Mouse (Mus musculus): ENCODE results near the gene Dnajc30.
"Not testable (repeated sequence)": the region's sequence is repeated elsewhere in the genome, so short reads cannot be mapped to it uniquely, and the experiment has no call there.

Gene Dnajc30

GRCm38 (mm10) chr5:135063629-135064381, at the start of gene Dnajc30:
Dnajc30 (plus strand) TSS chr5:135064202.
- DNase-seq (ENCODE audit: extremely low read depth, low read depth): peak; percentile 87

GRCm38 (mm10) chr5:135015497-135015896, 48.5 kb upstream of the Dnajc30 start:
- DNase-seq (ENCODE audit: extremely low read depth, low read depth): peak; percentile 51

GRCm38 (mm10) chr5:135016224-135016759, 47.7 kb upstream of the Dnajc30 start:
- no peak for DNase-seq (ENCODE audit: extremely low read depth, low read depth)

- no peak for DNase-seq (ENCODE audit: extremely low read depth, low read depth)
Observed at GRCm38 (mm10) chr5:135021814-135022213, 42.2 kb upstream of the Dnajc30 start.

GRCm38 (mm10) chr5:135023344-135024173, 40.4 kb upstream of the Dnajc30 start, which contains the start of gene Stx1a:
Stx1a (plus strand) TSS chr5:135023482.
- DNase-seq (ENCODE audit: extremely low read depth, low read depth): peak; percentile 81

GRCm38 (mm10) chr5:135024665-135025224, 39.3 kb upstream of the Dnajc30 start:
- DNase-seq (ENCODE audit: extremely low read depth, low read depth): peak; percentile 80

GRCm38 (mm10) chr5:135025899-135026298, 38.1 kb upstream of the Dnajc30 start:
- no peak for DNase-seq (ENCODE audit: extremely low read depth, low read depth)

GRCm38 (mm10) chr5:135029007-135029854, 34.8 kb upstream of the Dnajc30 start:
- DNase-seq (ENCODE audit: extremely low read depth, low read depth): peak; percentile 72

- no peak for DNase-seq (ENCODE audit: extremely low read depth, low read depth)
Observed at GRCm38 (mm10) chr5:135032581-135032980, 31.4 kb upstream of the Dnajc30 start.

- DNase-seq (ENCODE audit: extremely low read depth, low read depth): no peak
Observed at GRCm38 (mm10) chr5:135034593-135034992, 29.4 kb upstream of the Dnajc30 start.

GRCm38 (mm10) chr5:135035608-135036359, 28.2 kb upstream of the Dnajc30 start:
- DNase-seq (ENCODE audit: extremely low read depth, low read depth): no peak

GRCm38 (mm10) chr5:135037946-135038345, 26.1 kb upstream of the Dnajc30 start:
- DNase-seq (ENCODE audit: extremely low read depth, low read depth): no peak

- no peak for DNase-seq (ENCODE audit: extremely low read depth, low read depth)
Observed at GRCm38 (mm10) chr5:135039541-135039940, 24.5 kb upstream of the Dnajc30 start.

GRCm38 (mm10) chr5:135040059-135040458, 23.9 kb upstream of the Dnajc30 start:
- DNase-seq (ENCODE audit: extremely low read depth, low read depth): no peak

GRCm38 (mm10) chr5:135040777-135041176, 23.2 kb upstream of the Dnajc30 start:
- no peak for DNase-seq (ENCODE audit: extremely low read depth, low read depth)

GRCm38 (mm10) chr5:135042105-135042788, 21.8 kb upstream of the Dnajc30 start:
- DNase-seq (ENCODE audit: extremely low read depth, low read depth): no peak

GRCm38 (mm10) chr5:135044575-135044974, 19.4 kb upstream of the Dnajc30 start:
- DNase-seq (ENCODE audit: extremely low read depth, low read depth): no peak

- DNase-seq (ENCODE audit: extremely low read depth, low read depth): no peak
Observed at GRCm38 (mm10) chr5:135048539-135048938, 15.5 kb upstream of the Dnajc30 start.

GRCm38 (mm10) chr5:135049268-135049667, 14.7 kb upstream of the Dnajc30 start:
- DNase-seq (ENCODE audit: extremely low read depth, low read depth): not testable (repeated sequence)

All from MEL-GATA-1-ER (cell line).